Mouse (Mus musculus) hindbrain, postnatal 0 days (tissue): ENCODE measurements around the gene Atp1b3. TPM values are rescaled to one million over a fixed set of nuclear protein-coding genes. Genes with fewer than 3 reads are reported as not detected.
"Not testable (repeated sequence)": the region's sequence is repeated elsewhere in the genome, so short reads cannot be mapped to it uniquely, and the experiment has no call there.

ENCODE experiments used
- ATAC-seq: fragments of 200-750 bp; cut with Nextera tagmentation; 2 replicates; pipeline ENCODE4 v1.8.0; 2017; ENCODE audit warnings: mild to moderate bottlenecking, moderate TSS enrichment, moderate library complexity
- DNase-seq: peaks from one replicate; pipeline ENCODE4 v3.0.0-alpha.2; 2015; ENCODE audit warnings: low spot score
- H3K27ac ChIP-seq: fragments of 300-500 bp; sonication (generic); 2 replicates; pipeline ENCODE4 v1.5.1; 2014; ENCODE audit warnings: mild to moderate bottlenecking
- H3K27me3 ChIP-seq: fragments of 300-500 bp; sonication (generic); 2 replicates; pipeline ENCODE4 v1.6.1; 2014; ENCODE audit warnings: low read length, mixed read lengths; ENCODE audit not compliant: insufficient read depth
- H3K36me3 ChIP-seq: fragments of 300-500 bp; sonication (generic); 2 replicates; pipeline ENCODE4 v1.6.1; 2014; ENCODE audit warnings: low read length, mixed read lengths; ENCODE audit not compliant: insufficient read depth
- H3K4me1 ChIP-seq: fragments of 300-500 bp; sonication (generic); 2 replicates; pipeline ENCODE4 v1.6.1; 2014; ENCODE audit warnings: antibody characterized with exemption, low read length, mixed read lengths; ENCODE audit not compliant: insufficient read depth
- H3K4me2 ChIP-seq: fragments of 300-500 bp; sonication (generic); 2 replicates; pipeline ENCODE4 v1.6.1; 2014; ENCODE audit warnings: low read depth, mild to moderate bottlenecking, low read length, moderate library complexity, mixed read lengths
- H3K4me3 ChIP-seq: fragments of 300-500 bp; sonication (generic); 2 replicates; pipeline ENCODE4 v1.5.1; 2014; ENCODE audit warnings: low read length
- H3K9ac ChIP-seq: fragments of 300-500 bp; sonication (generic); replicated peaks from 2 replicates; pipeline ENCODE4 v1.6.1; 2014; ENCODE audit warnings: mild to moderate bottlenecking, low read length, moderate library complexity, mixed read lengths
- H3K9me3 ChIP-seq: fragments of 300-500 bp; sonication (generic); 2 replicates; pipeline ENCODE4 v1.6.1; 2016; ENCODE audit warnings: low read length, mixed read lengths
- CTCF ChIP-seq: IDR thresholded peaks from 2 replicates; pipeline ENCODE4 v1.5.1; 2016; ENCODE audit warnings: antibody characterized with exemption, control low read depth, low read depth
- WGBS: fragments of 180-500 bp; shearing (Covaris S2); extraction: QIAGEN DNeasy Blood & Tissue Kit; methylation state at CpG from one replicate; pipeline ENCODE4 v1.1.7; 2014; 5-methylcytosine and 5-hydroxymethylcytosine counted together
- polyA plus RNA-seq: library from polyadenylated mRNA; unstranded; fragments of >200 nt; fragmentation: Nextera tagmentation; extraction: Ambion mirVana; gene quantifications from 2 replicates; pipeline ENCODE4 v1.2.1, GENCODE M21; 2015
- total RNA-seq: library from RNA; depleted of rRNA; stranded (reverse); fragments of >200 nt; gene quantifications from 2 replicates; pipeline ENCODE4 v1.2.3, GENCODE M21; 2014; rRNA removed

Gene Atp1b3
- total RNA-seq (74.0 and 78.5 TPM in 2 replicates), polyA plus RNA-seq (220 and 221 TPM in 2 replicates)

GRCm38 (mm10) chr9:96364141-96364838 is at the start of gene Atp1b3:
Atp1b3 (minus strand) TSS chr9:96364442.
- Histone ChIP-seq H3K4me1 (peaks cover 13% of the 10 kb centered on the region), H3K27me3 (no peaks in the 10 kb centered on the region), H3K4me2 (peak within 1 kb of the TSS; percentile 62), H3K36me3 (no peaks in the 10 kb centered on the region), H3K9me3 (no peaks in the 10 kb centered on the region), H3K27ac (peak within 1 kb of the TSS; percentile 93), H3K9ac (peak within 1 kb of the TSS; percentile 82), H3K4me3 (peak within 1 kb of the TSS; percentile 88)
- peak; percentile 32 for TF ChIP-seq CTCF
- ATAC-seq (peak; percentile 96), DNase-seq (peak; percentile 97)
- under 1% methylated on average over 58 of the region's 81 CpGs for WGBS

GRCm38 (mm10) chr9:96412821-96413405 is 48.7 kb upstream of the Atp1b3 start:
- Histone ChIP-seq H3K9me3 (no peaks in the 10 kb centered on the region), H3K4me1 (no peaks in the 10 kb centered on the region), H3K4me2 (no peak overlapping the region), H3K27ac (no peak overlapping the region), H3K4me3 (no peak overlapping the region), H3K36me3 (no peaks in the 10 kb centered on the region), H3K27me3 (no peaks in the 10 kb centered on the region), H3K9ac (no peak overlapping the region)
- TF ChIP-seq CTCF, result no peak
- ATAC-seq, result no peak
- 69% methylated on average over 9 of the region's 9 CpGs for WGBS
- no peak for DNase-seq

GRCm38 (mm10) chr9:96404312-96404711 is 40.1 kb upstream of the Atp1b3 start:
- Histone ChIP-seq H3K36me3 (no peaks in the 10 kb centered on the region), H3K4me3 (no peak overlapping the region), H3K4me2 (no peak overlapping the region), H3K4me1 (no peaks in the 10 kb centered on the region), H3K9me3 (no peaks in the 10 kb centered on the region), H3K27me3 (no peaks in the 10 kb centered on the region), H3K9ac (no peak overlapping the region), H3K27ac (no peak overlapping the region)
- no peak for TF ChIP-seq CTCF
- WGBS, result 95% methylated on average over 3 of the region's 3 CpGs
- ATAC-seq, result no peak
- no peak for DNase-seq

GRCm38 (mm10) chr9:96399916-96400315 is 35.7 kb upstream of the Atp1b3 start:
- not testable (repeated sequence) for H3K4me2 ChIP-seq, H3K36me3 ChIP-seq, ATAC-seq, H3K4me1 ChIP-seq, H3K27me3 ChIP-seq, H3K27ac ChIP-seq, DNase-seq, H3K4me3 ChIP-seq, H3K9me3 ChIP-seq, H3K9ac ChIP-seq
- 92% methylated on average over 3 of the region's 3 CpGs for WGBS

GRCm38 (mm10) chr9:96399425-96399878 is 35.2 kb upstream of the Atp1b3 start:
- Histone ChIP-seq H3K27me3 (no peaks in the 10 kb centered on the region), H3K27ac (no peak overlapping the region), H3K4me2 (no peak overlapping the region), H3K4me1 (no peaks in the 10 kb centered on the region), H3K36me3 (no peaks in the 10 kb centered on the region), H3K4me3 (no peak overlapping the region), H3K9ac (no peak overlapping the region), H3K9me3 (no peaks in the 10 kb centered on the region)
- ATAC-seq (no peak), DNase-seq (no peak)
- no peak for TF ChIP-seq CTCF
- 75% methylated on average over 6 of the region's 6 CpGs for WGBS

- no peak for ATAC-seq
- H3K9ac ChIP-seq, result no peak overlapping the region
- no peak overlapping the region for H3K4me2 ChIP-seq
- no peak overlapping the region for H3K4me3 ChIP-seq
- H3K27me3 ChIP-seq, result no peaks in the 10 kb centered on the region
- no peak overlapping the region for H3K27ac ChIP-seq
- no peaks in the 10 kb centered on the region for H3K36me3 ChIP-seq
- H3K4me1 ChIP-seq, result no peaks in the 10 kb centered on the region
- H3K9me3 ChIP-seq, result no peaks in the 10 kb centered on the region
- TF ChIP-seq CTCF, result no peak
- DNase-seq, result no peak
- 41% methylated on average over 4 of the region's 4 CpGs for WGBS
Observed at GRCm38 (mm10) chr9:96398614-96399013, 34.4 kb upstream of the Atp1b3 start.

GRCm38 (mm10) chr9:96398165-96398564 is 33.9 kb upstream of the Atp1b3 start:
- 40% methylated on average over 8 of the region's 8 CpGs for WGBS
- H3K27me3 ChIP-seq, result no peaks in the 10 kb centered on the region
- DNase-seq (peak; percentile 6), ATAC-seq (0 out of 2 replicates have a peak, but pooled peaks have one; percentile 43)
- H3K4me3 ChIP-seq, result no peak overlapping the region
- H3K4me2 ChIP-seq, result no peak overlapping the region
- no peak overlapping the region for H3K9ac ChIP-seq
- no peak for TF ChIP-seq CTCF
- H3K4me1 ChIP-seq, result no peaks in the 10 kb centered on the region
- H3K9me3 ChIP-seq, result no peaks in the 10 kb centered on the region
- no peaks in the 10 kb centered on the region for H3K36me3 ChIP-seq
- no peak overlapping the region for H3K27ac ChIP-seq
